Mouse (Mus musculus) right cerebral cortex, postnatal 25 days (tissue): Measurements from ENCODE around the gene Tpd52l2.
"Not testable (repeated sequence)": the region's sequence is repeated elsewhere in the genome, so short reads cannot be mapped to it uniquely, and the experiment has no call there.

Experiments used
- DNase-seq: peaks from one replicate; pipeline ENCODE4 v3.0.0; 2022

The Tpd52l2 gene

GRCm38 (mm10) chr2:181487338-181488277 is 9.3 kb upstream of the Tpd52l2 start:
- no peak for DNase-seq

DNA sequence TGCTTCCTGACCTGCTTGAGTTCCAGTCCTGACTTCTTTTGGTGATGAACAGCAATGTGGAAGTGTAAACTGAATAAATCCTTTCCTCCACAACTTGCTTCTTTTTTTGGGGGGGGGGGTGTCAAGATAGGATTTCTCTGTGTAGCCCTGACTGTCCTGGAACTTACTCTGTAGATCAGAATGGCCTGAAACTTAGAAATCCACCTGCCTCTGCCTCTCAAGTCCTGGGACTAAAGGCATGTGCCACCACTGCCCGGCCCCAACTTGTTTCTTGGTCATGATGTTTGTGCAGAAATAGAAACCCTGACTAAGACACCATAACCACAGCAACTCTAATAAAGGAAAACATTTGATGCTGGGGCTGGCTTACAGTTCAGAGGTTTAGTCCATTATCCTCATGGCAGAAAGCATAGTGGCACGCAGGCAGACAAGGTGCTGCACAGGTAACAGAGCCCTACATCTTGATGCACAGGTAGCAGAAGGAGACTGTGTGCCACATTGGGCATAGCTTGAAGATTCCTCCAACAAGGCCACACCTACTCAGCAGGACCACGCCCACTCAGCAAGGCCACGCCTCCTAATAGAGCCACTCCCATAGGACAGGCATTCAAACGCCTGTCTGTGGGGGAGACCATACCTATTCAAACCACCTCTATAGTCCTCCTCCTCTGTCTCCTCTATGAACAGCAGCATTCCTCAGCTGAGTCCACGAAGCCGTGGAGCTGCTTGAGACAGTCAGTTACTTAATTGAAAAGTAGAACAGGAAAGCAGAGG is 5.3 kb upstream of the Tpd52l2 start:
- no peak for DNase-seq

DNA sequence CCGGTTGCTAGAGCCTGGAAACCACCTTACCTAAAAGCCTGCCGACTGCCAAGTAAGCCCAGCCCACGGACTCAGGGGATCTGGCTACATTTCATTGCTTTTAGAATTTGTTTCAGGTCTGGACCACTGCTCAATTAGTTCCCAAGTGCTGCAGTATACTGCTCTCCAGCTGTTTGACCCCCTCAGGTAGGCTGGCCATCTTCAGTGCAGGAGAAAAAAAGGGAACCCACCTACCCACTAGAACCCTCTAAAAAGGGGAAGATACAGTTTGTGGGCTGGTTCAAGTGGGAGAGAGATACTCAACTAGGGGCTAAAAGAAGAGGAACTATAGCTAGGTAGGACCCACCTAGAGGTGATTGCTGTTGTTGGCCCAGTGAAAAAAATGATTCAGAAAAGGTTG is 4.7 kb upstream of the Tpd52l2 start:
- DNase-seq: no peak

DNA sequence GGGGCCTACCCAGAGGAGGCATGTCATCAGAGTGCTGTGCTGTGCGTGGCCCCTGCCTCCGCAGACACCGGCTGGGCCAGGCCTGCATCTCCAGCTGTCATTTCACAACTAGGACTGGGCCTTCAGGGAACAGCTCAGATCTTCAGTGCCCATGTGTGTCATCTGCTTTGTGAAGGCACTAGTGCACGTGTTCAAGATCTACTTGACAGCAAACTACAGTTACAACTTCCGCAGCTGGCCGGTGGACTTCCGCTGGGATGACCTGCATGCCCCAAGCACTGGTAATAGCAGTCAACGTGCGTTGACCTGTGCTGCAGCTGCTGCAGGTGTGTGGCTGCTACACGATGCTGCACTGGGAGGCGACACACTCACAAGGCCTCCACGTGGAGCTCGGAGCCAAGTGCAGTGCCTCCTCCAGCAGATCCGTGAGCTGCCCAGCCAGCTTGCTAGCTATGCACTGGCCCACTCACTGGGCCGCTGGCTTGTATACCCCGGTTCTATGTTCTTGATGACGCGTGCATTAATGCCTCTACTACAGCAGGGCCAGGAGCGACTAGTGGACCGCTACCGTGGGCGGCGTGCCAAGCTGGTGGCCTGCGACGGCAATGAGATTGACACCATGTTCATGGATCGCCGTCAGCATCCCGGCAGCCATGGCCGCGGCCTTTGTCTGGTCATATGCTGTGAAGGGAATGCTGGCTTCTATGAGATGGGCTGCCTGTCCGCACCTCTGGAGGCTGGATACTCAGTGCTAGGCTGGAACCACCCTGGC is 3.6 kb upstream of the Tpd52l2 start, which contains the start of gene Abhd16b:
Gene Abhd16b (plus strand): TSS at position 51 of the 772 bp plus-strand sequence.
- DNase-seq: no peak

- no peak for DNase-seq
Observed at GRCm38 (mm10) chr2:181494266-181494945, 2.5 kb upstream of the Tpd52l2 start.

- not testable (repeated sequence) for DNase-seq
Observed at GRCm38 (mm10) chr2:181495845-181496244, 1.1 kb upstream of the Tpd52l2 start.

DNA sequence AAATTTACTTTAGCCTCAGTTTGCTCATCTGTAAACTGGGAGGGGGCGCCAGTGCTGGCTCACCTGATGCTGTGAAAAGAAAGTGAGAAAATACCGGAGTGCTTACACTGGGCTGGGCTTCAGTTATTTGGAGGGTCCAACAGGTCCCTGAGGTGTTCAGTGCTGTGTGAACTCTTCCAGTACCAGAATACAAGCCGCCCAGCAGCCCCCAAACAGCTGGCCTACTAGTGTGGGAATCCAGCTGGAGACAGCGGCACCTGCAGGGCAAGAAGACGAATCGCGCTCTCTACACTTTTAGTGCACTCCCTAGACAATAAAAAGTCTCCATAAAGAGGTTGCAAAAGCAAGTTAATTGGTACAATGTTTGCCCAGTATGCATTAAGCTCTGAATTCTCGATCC is 661 bp upstream of the Tpd52l2 start:
- peak; percentile 44 for DNase-seq

DNA sequence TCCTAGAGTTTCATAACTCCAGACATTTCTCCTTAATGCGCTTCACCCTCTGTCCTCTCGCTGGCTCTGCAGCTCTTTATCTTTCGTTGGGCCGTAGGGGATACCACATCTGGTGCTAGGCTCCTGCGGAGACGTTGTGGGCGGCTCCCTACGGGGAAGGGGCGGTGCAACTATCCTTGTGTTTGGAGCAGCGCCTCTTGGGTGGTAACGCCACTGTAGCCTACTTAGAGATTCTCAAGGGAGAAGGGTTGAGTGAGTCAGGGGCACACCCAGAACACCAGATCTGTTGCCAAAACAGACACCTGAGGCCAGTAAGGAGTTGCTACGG is 570 bp downstream of the Tpd52l2 start:
- DNase-seq: peak; percentile 26

- no peak for DNase-seq
Observed at GRCm38 (mm10) chr2:181498644-181499043, 1.7 kb downstream of the Tpd52l2 start.

DNA sequence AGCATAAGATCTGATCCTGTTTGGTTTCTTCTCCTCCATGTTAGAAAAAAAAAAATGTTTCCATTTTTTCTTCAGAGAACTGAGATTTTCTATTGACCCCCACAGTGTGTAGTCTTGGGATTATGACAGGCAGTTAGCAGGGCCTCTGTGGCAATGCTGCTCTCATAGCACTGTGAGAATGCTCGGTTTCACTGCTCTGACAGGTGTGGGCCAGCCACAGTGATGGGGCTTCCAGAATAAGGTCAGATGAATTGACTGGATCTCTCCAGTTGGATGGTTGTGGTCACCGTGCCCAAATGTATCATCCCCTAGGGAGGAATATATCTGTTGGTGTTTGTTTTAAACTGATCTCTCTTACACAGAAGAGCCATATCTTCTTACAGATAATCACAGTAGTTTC is 12.2 kb downstream of the Tpd52l2 start:
- DNase-seq: no peak

DNA sequence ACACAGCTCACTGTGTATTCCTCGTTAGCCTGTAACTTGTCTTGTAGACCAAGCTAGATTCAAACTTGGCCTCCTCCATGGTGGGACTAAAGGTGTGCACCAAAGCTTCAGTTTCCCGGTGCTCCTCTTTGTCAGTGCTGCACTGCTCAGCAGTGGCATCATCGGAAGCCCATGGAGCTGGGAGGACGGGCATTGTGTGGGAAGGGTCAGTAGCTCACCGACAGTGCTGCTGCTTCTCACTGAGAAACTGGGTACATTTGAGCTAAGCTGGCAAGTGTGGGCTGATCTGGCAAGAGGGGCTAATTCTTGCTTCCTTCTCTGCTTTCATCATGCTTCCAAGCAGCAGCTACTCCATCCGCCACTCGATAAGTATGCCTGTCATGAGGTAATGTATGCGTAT is 14.3 kb downstream of the Tpd52l2 start:
- DNase-seq: no peak

DNA sequence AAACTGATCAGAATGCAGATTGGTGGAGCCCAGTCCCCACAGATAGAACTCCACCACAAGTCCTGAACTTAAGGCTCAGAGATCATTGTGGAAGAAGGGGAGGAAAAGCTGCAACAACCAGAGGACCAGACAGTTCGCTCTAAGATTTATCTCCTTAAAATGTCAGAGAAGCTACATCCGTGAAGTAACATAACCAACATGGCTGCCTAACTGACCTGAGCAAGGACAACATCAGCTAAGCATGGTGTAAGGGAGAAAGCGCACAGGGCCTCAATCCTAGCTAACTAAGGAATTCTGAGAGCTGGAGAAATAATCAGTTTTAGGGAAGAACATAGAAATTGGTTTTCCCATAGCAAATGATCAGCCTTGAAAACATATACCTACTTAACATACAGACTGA is 22.3 kb downstream of the Tpd52l2 start:
- DNase-seq: no peak

DNA sequence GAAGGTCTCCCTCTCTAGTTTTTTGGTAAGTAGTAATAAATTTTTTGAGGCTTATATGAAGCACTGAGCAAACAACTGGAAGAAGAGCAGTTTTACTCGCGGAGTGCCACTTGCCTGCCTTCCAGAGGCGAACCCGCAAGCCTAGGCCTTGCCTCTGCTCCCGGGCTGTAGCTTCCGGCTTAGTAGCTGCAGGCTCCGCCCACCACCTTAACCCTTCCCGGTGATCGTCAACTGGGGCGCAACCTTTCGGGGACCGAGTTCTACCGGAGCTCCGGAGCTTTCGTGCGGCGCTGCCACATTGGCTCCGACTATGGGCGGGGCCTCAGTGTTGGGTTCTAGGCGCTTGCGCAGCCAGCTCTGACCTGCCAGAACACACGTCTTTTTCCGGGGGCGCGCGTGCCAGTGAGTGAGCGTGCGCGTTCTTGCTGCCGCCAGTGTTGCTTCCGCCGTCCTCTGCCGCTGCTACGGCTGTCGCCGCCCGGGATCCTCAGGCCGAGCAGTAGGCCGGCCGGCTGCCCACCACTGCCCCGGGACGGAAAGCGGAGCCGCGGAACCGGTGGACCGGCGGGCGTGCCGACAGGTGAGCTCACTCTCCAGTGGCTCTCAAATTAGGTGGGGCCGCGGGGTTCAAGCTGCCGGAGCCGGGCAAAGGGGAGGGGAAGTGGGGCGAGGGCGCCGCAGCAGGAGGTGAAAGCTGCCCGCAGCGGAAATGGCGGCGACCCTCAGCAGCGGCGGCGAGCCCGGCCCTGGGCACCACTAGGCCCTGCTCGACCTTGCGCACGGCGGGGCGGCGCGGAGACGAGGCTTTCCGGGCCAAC is 23.4 kb downstream of the Tpd52l2 start, which contains the start of gene Dnajc5:
Gene Dnajc5 (plus strand): TSS at position 368 of the 818 bp plus-strand sequence.
- peak; percentile 97 for DNase-seq

GRCm38 (mm10) chr2:181520936-181521227 is 23.9 kb downstream of the Tpd52l2 start:
- no peak for DNase-seq

GRCm38 (mm10) chr2:181521491-181521890 is 24.5 kb downstream of the Tpd52l2 start:
- no peak for DNase-seq

- DNase-seq: no peak
Observed at GRCm38 (mm10) chr2:181522811-181523210, 25.9 kb downstream of the Tpd52l2 start.

DNA sequence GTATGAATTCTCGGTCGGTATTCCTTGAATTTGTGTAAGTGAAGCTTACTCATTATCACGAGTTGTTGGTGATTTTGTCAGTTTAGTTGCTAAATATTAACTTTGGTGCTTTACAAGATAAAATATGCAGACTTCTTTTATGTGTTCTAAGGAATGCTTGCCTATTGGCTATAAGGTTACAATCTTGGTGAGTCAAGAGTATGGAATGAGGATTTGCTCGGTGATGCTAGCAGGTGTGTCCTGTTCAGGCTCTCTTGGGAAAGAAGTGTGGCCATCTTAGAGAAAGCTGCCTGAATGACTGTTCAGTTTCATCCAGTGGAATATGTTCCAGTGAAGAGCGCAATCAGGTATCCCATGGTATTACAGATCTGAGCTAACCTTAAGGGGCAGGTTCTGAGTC is 28.6 kb downstream of the Tpd52l2 start:
- DNase-seq: no peak

GRCm38 (mm10) chr2:181529076-181529475 is 32.1 kb downstream of the Tpd52l2 start:
- DNase-seq: no peak

DNA sequence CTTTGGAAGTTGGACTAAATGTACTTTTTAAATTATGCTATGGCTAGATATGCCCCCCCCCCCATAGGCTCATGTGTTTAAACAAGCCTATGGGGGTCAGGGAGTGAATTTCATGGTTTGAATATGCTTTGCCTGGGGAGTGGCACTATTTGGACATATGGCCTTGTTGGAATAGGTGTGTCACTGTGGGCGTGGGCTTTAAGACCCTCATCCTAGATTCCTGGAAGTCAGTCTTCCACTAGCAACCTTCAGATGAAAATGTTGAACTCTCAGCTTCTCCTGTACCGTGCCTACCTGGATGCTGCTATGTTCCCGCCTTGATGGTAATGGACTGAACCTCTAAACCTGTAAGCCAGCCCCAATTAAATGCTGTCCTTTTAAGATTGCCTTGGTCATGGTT is 35.6 kb downstream of the Tpd52l2 start:
- no peak for DNase-seq

DNA sequence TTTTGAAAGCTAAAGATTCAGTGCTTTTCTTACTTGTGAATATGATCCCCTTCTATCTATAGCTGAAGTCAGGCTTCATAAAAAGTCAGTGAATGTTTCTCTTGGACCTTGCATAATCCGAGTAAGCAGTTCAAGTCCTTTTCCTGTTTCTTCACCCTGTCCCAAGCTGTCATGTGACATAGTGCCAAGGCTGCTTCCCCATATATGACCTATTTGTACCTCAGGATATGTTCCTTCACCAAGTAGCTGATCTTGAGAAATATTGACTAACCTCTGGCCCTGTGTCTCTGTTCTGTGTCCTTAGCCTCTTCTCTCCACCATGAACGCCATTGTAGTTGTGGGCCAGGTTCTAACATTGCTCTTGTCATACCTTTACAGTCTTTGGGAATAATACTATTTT is 39.5 kb downstream of the Tpd52l2 start:
- no peak for DNase-seq

GRCm38 (mm10) chr2:181537444-181538047 is 40.6 kb downstream of the Tpd52l2 start:
- DNase-seq: peak; percentile 77
